Comparison of ENCODE assay signal across 26 mouse cellular contexts in the genomic region with DNA sequence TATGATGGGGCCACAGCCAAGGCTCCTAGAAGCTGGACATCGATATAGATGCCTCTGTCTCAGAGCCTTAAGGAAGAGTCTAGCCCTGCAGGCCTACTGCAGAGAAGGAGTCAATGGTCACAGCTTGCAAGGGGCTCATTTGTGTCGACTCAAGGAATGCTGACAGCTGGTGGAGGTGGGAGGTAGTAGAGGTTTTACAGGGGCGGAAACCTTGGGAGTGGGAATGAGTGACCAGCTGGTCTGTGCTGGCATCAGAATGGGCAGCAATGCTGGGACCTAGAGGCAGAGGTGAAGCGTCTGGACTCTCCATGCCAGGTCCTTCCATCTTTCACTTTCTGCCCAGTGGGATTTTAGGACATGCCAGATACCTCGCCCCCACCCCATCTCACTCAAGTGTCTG.
"Had no signal": no experiment of that assay in that cellular context is flagged by ENCODE, and none has a peak within 500 bp of the region (broad histone marks: within the 10 kb centered on the region; RNA-seq: fewer than 3 reads in every experiment).

No protein-coding gene starts in this region.

- H3K27ac ChIP-seq: heart, embryonic 10.5 days; hindbrain, embryonic 10.5 days; hindbrain, embryonic 12.5 days; hindbrain, embryonic 14.5 days; intestine, embryonic 15.5 days; layer of hippocampus, adult 2 months; limb, embryonic 13.5 days; limb, embryonic 15.5 days; liver, embryonic 12.5 days; liver, embryonic 14.5 days had no signal

- H3K36me3 ChIP-seq: hindbrain, embryonic 10.5 days; hindbrain, embryonic 12.5 days; intestine, embryonic 15.5 days; limb, embryonic 13.5 days; limb, embryonic 15.5 days; liver, embryonic 12.5 days had no signal

- ATAC-seq: hindbrain, embryonic 16.5 days; inflammation-experienced regulatory T-cells, adult 6 months; intestine, embryonic 15.5 days; intestine, postnatal 0 days; liver, embryonic 12.5 days had no signal

- H3K27me3 ChIP-seq: heart, embryonic 12.5 days; hindbrain, embryonic 12.5 days; intestine, embryonic 15.5 days; limb, embryonic 13.5 days; limb, embryonic 15.5 days; liver, embryonic 12.5 days had no signal

- DNase-seq: gastrocnemius, postnatal 14 days; gastrocnemius, postnatal 36 days; heart, postnatal 14 days; heart, postnatal 4 days; kidney, adult 18-20 months; kidney, adult 8-10 months; kidney, postnatal 10 days; kidney, postnatal 25 days; kidney, postnatal 4 days; layer of hippocampus, adult 9-11 months; layer of hippocampus, postnatal 36 days; left cerebral cortex, postnatal 4 days had no signal

- H3K4me1 ChIP-seq: hindbrain, embryonic 10.5 days; hindbrain, embryonic 12.5 days; intestine, embryonic 15.5 days; liver, embryonic 12.5 days had no signal

- H3K4me2 ChIP-seq: heart, embryonic 12.5 days; hindbrain, embryonic 12.5 days; hindbrain, embryonic 14.5 days; intestine, embryonic 15.5 days; limb, embryonic 13.5 days; limb, embryonic 15.5 days; liver, embryonic 12.5 days had no signal

- H3K9ac ChIP-seq: heart, embryonic 12.5 days; hindbrain, embryonic 12.5 days; hindbrain, embryonic 14.5 days; intestine, embryonic 15.5 days; limb, embryonic 13.5 days; limb, embryonic 15.5 days; liver, embryonic 12.5 days; liver, embryonic 14.5 days had no signal

- H3K9me3 ChIP-seq: heart, embryonic 10.5 days; heart, embryonic 12.5 days; hindbrain, embryonic 10.5 days; hindbrain, embryonic 12.5 days; intestine, embryonic 15.5 days; limb, embryonic 13.5 days; limb, embryonic 15.5 days; liver, embryonic 12.5 days had no signal

- H3K4me3 ChIP-seq: heart, embryonic 10.5 days; heart, embryonic 12.5 days; hindbrain, embryonic 10.5 days; hindbrain, embryonic 12.5 days; intestine, embryonic 15.5 days; layer of hippocampus, adult 2 months; limb, embryonic 13.5 days; limb, embryonic 15.5 days; liver, embryonic 12.5 days had no signal
